Mouse (Mus musculus) embryonic fibroblast, embryonic 13.5 days (primary cell): ENCODE data around the gene Tdrd6.

ENCODE experiments used
- CTCF ChIP-seq: IDR thresholded peaks from 2 replicates; pipeline ENCODE4 v1.5.1; 2011; ENCODE audit warnings: mild to moderate bottlenecking, control low read depth, low read length, moderate library complexity, borderline replicate concordance; ENCODE audit not compliant: insufficient read depth
- POLR2A ChIP-seq: IDR thresholded peaks from 2 replicates; pipeline ENCODE4 v1.6.1; 2011; ENCODE audit warnings: low read depth, mild to moderate bottlenecking, control low read depth, low read length, moderate library complexity

- TF ChIP-seq POLR2A = no peak
- no peak for TF ChIP-seq CTCF
Observed at GRCm38 (mm10) chr17:43589750-43590149, 40.3 kb downstream of the Tdrd6 start.
